Mouse (Mus musculus): Measurements from ENCODE around the gene Otud7b.

- peak; percentile 34; the same call in 1 of the 2 replicates for TF ChIP-seq CTCF (IDR thresholded peaks at IDR 0.05; ENCODE audit: extremely low read depth, insufficient read length, insufficient replicate concordance, low read depth, low read length)
- no peak for TF ChIP-seq POLR2A (IDR thresholded peaks at IDR 0.05; ENCODE audit: low read depth, low read length)
These were observed 38.5 kb upstream of the Otud7b start for GRCm38 (mm10) chr3:96065754-96066375.
